Mouse (Mus musculus): ENCODE measurements around the gene Pin1rt1. TPM values are rescaled to one million over a fixed set of nuclear protein-coding genes. Genes with fewer than 3 reads are reported as not detected.
A peak's percentile ranks its signal among the peaks of the same experiment; 100 is the strongest.

Gene Pin1rt1
- total and polyA plus RNA-seq, 3 experiments: not detected

DNA sequence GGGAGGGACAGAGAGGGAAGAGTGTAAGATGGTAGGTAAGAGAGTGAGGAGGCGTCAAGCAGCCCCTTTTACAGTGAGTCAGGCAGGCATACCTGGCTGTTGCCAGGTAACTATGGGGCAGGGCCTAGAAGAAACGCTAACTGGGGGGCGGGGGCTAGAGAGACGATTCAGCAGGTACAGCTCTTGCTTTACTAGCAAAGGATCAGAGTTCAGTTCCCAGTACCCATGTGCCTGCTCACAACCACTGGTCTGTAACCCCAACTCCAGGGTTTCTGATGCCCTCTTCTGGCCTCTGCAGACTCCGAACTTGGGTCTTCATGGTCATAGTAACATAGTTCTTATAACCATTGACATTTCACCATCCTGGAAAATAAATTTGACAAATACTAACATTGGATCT lies 27.8 kb upstream of the Pin1rt1 start:
- no peak for ATAC-seq (ENCODE audit: extremely low read depth, insufficient number of reproducible peaks, low FRiP score, poor library complexity, severe bottlenecking)
- peaks cover 14% of the 10 kb centered on the region for H3K4me1 ChIP-seq (ENCODE audit: insufficient read depth, low read depth, low read length)
- no peak overlapping the region for H3K4me3 ChIP-seq (ENCODE audit: low read depth, low read length)
- no peak for DNase-seq (ENCODE audit: low spot score)
- H3K36me3 ChIP-seq (replicated peaks): no peaks in the 10 kb centered on the region
- TF ChIP-seq GATA1 (IDR thresholded peaks at IDR 0.05; ENCODE audit: borderline replicate concordance, low read length) (no peak), TAL1 (conservative IDR thresholded peaks at IDR 0.05; ENCODE audit: low read depth, low read length) (no peak), CTCF (IDR thresholded peaks at IDR 0.05; ENCODE audit: low read depth, low read length) (no peak), POLR2AphosphoS5 (IDR thresholded peaks at IDR 0.05; ENCODE audit: insufficient replicate concordance, low read depth, low read length) (no peak)
- H3K27me3 ChIP-seq (ENCODE audit: insufficient read depth, low read length): peaks cover 18% of the 10 kb centered on the region
- H3K9me3 ChIP-seq (replicated peaks): no peaks in the 10 kb centered on the region

- ATAC-seq (ENCODE audit: extremely low read depth, insufficient number of reproducible peaks, low FRiP score, poor library complexity, severe bottlenecking) (no peak), DNase-seq (ENCODE audit: low spot score) (no peak)
- H3K27me3 ChIP-seq (ENCODE audit: insufficient read depth, low read length): peaks cover 21% of the 10 kb centered on the region
- TF ChIP-seq CTCF (IDR thresholded peaks at IDR 0.05; ENCODE audit: low read depth, low read length) (no peak), POLR2AphosphoS5 (IDR thresholded peaks at IDR 0.05; ENCODE audit: insufficient replicate concordance, low read depth, low read length) (no peak), TAL1 (conservative IDR thresholded peaks at IDR 0.05; ENCODE audit: low read depth, low read length) (no peak), GATA2 (IDR thresholded peaks at IDR 0.05; ENCODE audit: borderline replicate concordance, low read depth, low read length) (no peak), GATA1 (IDR thresholded peaks at IDR 0.05; ENCODE audit: borderline replicate concordance, low read length) (no peak)
- peak overlapping the region; percentile 78; the same call in 1 of the 2 replicates for H3K4me3 ChIP-seq (ENCODE audit: low read depth, low read length)
- H3K36me3 ChIP-seq (replicated peaks): no peaks in the 10 kb centered on the region
- no peaks in the 10 kb centered on the region for H3K9me3 ChIP-seq (replicated peaks)
- peaks cover 14% of the 10 kb centered on the region for H3K4me1 ChIP-seq (ENCODE audit: insufficient read depth, low read depth, low read length)
Observed at GRCm38 (mm10) chr2:104743160-104743559, 27.0 kb upstream of the Pin1rt1 start.

- no peak for TF ChIP-seq POLR2AphosphoS5 (IDR thresholded peaks at IDR 0.05; ENCODE audit: insufficient replicate concordance, low read depth, low read length)
- TF ChIP-seq GATA1 (IDR thresholded peaks at IDR 0.05; ENCODE audit: borderline replicate concordance, low read length): no peak
- TF ChIP-seq GATA2 (IDR thresholded peaks at IDR 0.05; ENCODE audit: borderline replicate concordance, low read depth, low read length): no peak
- TF ChIP-seq CTCF (IDR thresholded peaks at IDR 0.05; ENCODE audit: low read depth, low read length): no peak
- TF ChIP-seq TAL1 (conservative IDR thresholded peaks at IDR 0.05; ENCODE audit: low read depth, low read length): no peak
- ATAC-seq (ENCODE audit: extremely low read depth, insufficient number of reproducible peaks, low FRiP score, poor library complexity, severe bottlenecking) (peak; percentile 77), DNase-seq (ENCODE audit: low spot score) (peak; percentile 83)
- Histone ChIP-seq H3K9me3 (replicated peaks) (no peaks in the 10 kb centered on the region), H3K36me3 (replicated peaks) (no peaks in the 10 kb centered on the region), H3K4me1 (ENCODE audit: insufficient read depth, low read depth, low read length) (peaks cover 14% of the 10 kb centered on the region), H3K27me3 (ENCODE audit: insufficient read depth, low read length) (peaks cover 21% of the 10 kb centered on the region), H3K4me3 (ENCODE audit: low read depth, low read length) (peak within 1 kb of the TSS; percentile 78)
Observed at GRCm38 (mm10) chr2:104742741-104743064, 26.5 kb upstream of the Pin1rt1 start, which contains the start of gene Depdc7. TSS of gene Depdc7 (minus strand) at chr2:104742878.

DNA sequence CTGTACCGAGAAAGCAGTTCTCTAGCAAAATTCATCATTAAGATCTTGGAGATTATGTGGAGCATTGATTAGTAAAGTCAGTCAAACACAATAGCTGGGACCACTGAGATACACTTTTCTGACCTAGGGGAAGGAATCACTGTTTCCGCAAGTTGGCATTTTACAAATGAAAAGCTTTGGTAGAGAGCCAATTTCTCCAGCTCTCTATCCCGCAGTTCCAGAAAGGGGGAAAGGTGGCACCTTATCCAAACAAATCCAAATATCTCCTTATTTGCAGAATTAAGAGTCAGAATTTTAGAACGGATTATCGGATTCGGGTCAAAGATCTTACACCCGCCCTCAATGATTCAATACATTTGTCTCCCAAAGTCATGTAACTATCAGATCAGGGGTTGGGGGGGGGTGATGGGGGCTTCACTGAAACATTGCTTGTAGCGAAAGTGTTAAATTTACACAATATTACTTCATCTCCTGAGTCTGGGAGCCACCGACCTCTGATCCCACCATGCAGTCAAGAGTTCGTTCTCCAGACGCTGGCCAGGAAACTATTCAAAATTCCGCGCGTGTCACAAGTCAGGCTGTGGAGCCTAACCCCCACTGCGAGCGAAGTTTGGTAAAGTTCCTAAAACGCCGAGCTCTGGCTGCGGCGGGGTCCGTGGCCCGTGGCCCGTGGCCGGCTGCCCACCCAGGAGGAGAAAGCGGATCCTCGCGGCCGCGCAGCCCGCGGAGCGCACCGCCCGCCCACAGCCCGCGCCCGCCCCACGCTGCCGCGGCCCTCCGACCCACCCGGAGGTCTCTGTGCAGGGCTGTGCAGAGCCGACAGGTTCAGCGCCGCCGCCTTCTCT lies 25.9 kb upstream of the Pin1rt1 start:
- ATAC-seq (ENCODE audit: extremely low read depth, insufficient number of reproducible peaks, low FRiP score, poor library complexity, severe bottlenecking) (no peak), DNase-seq (ENCODE audit: low spot score) (no peak)
- no peaks in the 10 kb centered on the region for H3K9me3 ChIP-seq (replicated peaks)
- H3K36me3 ChIP-seq (replicated peaks): no peaks in the 10 kb centered on the region
- TF ChIP-seq POLR2AphosphoS5 (IDR thresholded peaks at IDR 0.05; ENCODE audit: insufficient replicate concordance, low read depth, low read length) (no peak), GATA2 (IDR thresholded peaks at IDR 0.05; ENCODE audit: borderline replicate concordance, low read depth, low read length) (no peak), CTCF (IDR thresholded peaks at IDR 0.05; ENCODE audit: low read depth, low read length) (no peak), TAL1 (conservative IDR thresholded peaks at IDR 0.05; ENCODE audit: low read depth, low read length) (no peak), GATA1 (IDR thresholded peaks at IDR 0.05; ENCODE audit: borderline replicate concordance, low read length) (no peak)
- peaks cover 21% of the 10 kb centered on the region for H3K27me3 ChIP-seq (ENCODE audit: insufficient read depth, low read length)
- H3K4me1 ChIP-seq (ENCODE audit: insufficient read depth, low read depth, low read length): peaks cover 14% of the 10 kb centered on the region
- peak overlapping the region; percentile 78 for H3K4me3 ChIP-seq (ENCODE audit: low read depth, low read length)

DNA sequence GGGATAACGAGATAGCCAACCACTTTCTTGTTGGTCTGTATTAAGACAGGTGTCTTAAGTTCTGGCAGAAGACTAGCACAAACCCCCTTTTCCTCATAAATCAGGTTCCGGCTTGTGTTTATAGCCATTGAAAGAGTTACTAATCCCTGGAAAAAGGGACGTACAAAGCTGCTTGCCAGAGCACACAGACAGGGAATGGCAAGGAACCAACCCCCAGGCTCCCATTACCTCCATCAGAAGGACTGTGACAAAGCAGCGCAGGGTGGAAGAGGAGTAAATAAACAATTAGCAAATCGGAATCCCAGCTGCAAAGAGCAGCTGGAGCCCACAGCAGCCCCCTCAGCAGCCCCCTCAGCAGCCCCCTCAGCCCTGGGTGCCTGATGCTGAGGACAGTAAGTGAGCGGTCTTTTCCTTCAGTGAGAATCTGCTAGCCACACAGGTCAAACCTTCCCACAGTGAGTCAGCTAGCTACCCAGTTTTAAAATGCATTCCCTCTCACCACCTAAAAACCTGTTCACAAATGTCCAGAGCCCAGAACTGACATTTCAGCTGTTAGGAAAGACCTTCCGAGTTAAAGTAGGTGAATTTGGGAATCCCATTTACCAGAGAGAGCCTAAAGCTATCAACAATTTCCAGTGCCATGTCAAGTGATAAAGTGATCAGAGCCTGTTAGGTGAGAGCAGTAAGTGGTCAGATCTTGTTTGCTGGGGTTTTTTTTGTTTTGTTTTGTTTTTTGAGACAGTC lies 25.0 kb upstream of the Pin1rt1 start:
- TF ChIP-seq CTCF (IDR thresholded peaks at IDR 0.05; ENCODE audit: low read depth, low read length): no peak
- no peak for TF ChIP-seq TAL1 (conservative IDR thresholded peaks at IDR 0.05; ENCODE audit: low read depth, low read length)
- TF ChIP-seq GATA1 (IDR thresholded peaks at IDR 0.05; ENCODE audit: borderline replicate concordance, low read length): no peak
- TF ChIP-seq POLR2AphosphoS5 (IDR thresholded peaks at IDR 0.05; ENCODE audit: insufficient replicate concordance, low read depth, low read length): no peak
- TF ChIP-seq GATA2 (IDR thresholded peaks at IDR 0.05; ENCODE audit: borderline replicate concordance, low read depth, low read length): no peak
- H3K4me3 ChIP-seq (ENCODE audit: low read depth, low read length): no peak overlapping the region
- H3K4me1 ChIP-seq (ENCODE audit: insufficient read depth, low read depth, low read length): peaks cover 12% of the 10 kb centered on the region
- DNase-seq (ENCODE audit: low spot score): no peak
- H3K9me3 ChIP-seq (replicated peaks): no peaks in the 10 kb centered on the region
- no peak for ATAC-seq (ENCODE audit: extremely low read depth, insufficient number of reproducible peaks, low FRiP score, poor library complexity, severe bottlenecking)
- H3K27me3 ChIP-seq (ENCODE audit: insufficient read depth, low read length): peaks cover 26% of the 10 kb centered on the region
- H3K36me3 ChIP-seq (replicated peaks): no peaks in the 10 kb centered on the region
